Mouse (Mus musculus): ENCODE data around the gene Cdkn1b. TPM values are rescaled to one million over a fixed set of nuclear protein-coding genes. Genes with fewer than 3 reads are reported as not detected.
A peak's percentile ranks its signal among the peaks of the same experiment; 100 is the strongest.

Cdkn1b gene
- polyA plus RNA-seq, 1 experiment from 2014 or later = 36.4 TPM

DNA sequence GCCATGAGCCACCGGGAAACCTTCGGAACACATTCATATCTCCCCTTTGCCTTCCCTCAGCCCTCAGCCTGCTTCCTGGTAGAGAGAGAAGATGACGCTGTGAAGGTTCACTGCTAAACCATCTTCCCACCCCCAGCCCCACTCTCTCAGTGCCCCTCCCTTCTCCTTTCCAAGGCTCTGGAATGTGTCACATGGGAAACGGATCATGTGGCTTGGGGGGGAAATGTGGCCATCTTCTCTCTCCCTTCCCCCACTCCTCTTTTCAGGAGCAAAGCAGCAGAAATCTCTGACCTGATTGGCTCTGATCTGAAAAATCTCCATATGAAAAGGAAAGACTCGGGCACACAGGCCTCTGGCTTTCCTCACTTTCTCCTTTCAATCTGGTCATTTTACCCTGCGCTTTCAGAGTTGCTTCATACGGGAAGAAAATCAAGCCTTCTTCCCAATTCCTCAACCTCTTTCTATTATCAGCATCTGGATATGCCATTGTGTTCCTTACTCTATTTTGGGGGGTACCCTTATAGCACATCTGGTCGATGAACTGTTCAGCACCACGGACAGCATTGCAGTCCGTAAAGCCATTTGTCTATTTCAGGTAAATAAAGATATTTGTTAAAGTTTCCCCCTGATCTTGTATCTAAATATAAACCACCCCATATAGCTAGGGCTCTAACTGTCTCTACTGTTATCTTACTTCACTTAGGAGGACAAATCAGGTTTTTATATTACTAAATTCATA, 32.3 kb upstream of the Cdkn1b start:
- H3K27me3 ChIP-seq = no peaks in the 10 kb centered on the region
- peak; percentile 93 for ATAC-seq (ENCODE audit: low FRiP score)
- H3K4me2 ChIP-seq = peak overlapping the region; percentile 67
- WGBS = under 1% methylated on average over 10 of the region's 10 CpGs
- peak overlapping the region; percentile 95 for H3K27ac ChIP-seq
- peak overlapping the region; percentile 51 for H3K4me3 ChIP-seq (replicated peaks)
- H3K4me1 ChIP-seq = peaks cover 45% of the 10 kb centered on the region
- no peaks in the 10 kb centered on the region for H3K9me3 ChIP-seq
- H3K9ac ChIP-seq = peak overlapping the region; percentile 65
- 0 out of 2 replicates have a peak, but pooled peaks cover 12% of the 10 kb centered on the region for H3K36me3 ChIP-seq (replicated peaks)

DNA sequence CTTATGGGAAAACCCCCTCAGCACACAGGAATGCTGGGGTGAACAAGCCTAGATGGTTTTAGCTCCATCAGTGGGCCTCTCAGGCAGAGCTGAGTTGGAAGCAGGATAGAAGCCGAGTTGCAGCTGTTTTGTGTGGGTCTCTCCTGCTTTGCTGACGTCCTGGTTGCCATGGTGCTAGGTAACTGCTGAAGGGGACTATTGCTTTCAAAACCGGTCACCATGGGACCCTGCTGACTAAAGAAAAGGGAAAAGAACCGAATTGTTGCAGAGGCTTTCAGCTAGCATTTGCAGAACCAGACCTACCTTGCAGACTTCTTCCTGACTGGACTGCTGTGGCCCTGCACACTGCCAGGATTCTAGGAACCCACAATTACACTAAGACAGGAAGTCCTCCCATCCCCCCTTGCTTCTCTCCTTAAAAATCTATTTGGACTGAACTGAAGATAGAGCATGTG, 31.6 kb upstream of the Cdkn1b start:
- peak overlapping the region; percentile 51; the same call in 1 of the 2 replicates for H3K4me3 ChIP-seq (replicated peaks)
- WGBS = 0% methylated on average over 4 of the region's 4 CpGs
- peak overlapping the region; percentile 95 for H3K27ac ChIP-seq
- peak overlapping the region; percentile 67 for H3K4me2 ChIP-seq
- H3K4me1 ChIP-seq = peaks cover 45% of the 10 kb centered on the region
- H3K36me3 ChIP-seq (replicated peaks) = 0 out of 2 replicates have a peak, but pooled peaks cover 11% of the 10 kb centered on the region
- H3K9me3 ChIP-seq = no peaks in the 10 kb centered on the region
- peak; percentile 79 for ATAC-seq (ENCODE audit: low FRiP score)
- H3K27me3 ChIP-seq = no peaks in the 10 kb centered on the region
- H3K9ac ChIP-seq = peak overlapping the region; percentile 42; the same call in 1 of the 2 replicates

DNA sequence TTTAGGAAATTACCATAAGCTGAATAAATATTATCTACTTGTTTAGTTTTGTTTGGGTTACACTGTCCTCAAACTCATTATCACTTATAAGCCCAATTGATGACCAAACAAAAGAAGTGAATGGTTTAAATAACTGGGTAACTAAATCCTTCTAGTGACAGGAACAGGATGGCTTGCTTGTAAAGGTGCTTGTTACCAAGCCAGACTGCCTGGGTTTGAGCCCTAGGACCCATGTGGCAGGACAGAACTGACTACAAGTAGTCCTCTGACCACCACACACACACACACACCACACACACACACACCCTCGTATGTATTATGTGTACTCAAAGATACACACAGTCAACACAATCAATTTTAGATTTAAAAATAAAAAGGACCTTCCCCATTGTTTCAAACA, 30.4 kb upstream of the Cdkn1b start:
- H3K27ac ChIP-seq = no peak overlapping the region
- H3K4me1 ChIP-seq = peaks cover 37% of the 10 kb centered on the region
- ATAC-seq (ENCODE audit: low FRiP score) = no peak

DNA sequence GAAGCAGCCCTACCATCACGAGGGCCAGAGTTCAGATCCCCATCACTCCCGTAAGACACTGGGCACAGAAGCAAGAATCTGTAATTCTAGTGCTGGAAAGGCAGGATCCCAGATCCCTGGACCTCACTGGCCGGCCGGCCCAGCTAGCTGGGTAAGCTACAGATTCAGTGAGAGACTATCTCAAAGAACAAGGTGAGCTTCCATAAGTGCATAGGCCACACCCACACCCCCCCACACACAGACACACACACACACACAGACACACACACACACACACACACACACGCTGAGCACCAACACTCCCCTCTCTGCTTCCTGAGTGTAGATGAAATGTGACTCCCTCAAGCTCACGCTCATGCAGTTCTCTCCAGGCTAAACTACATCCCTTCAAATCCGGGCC, 29.8 kb upstream of the Cdkn1b start:
- no peak overlapping the region for H3K4me2 ChIP-seq
- no peak overlapping the region for H3K4me3 ChIP-seq (replicated peaks)
- H3K9me3 ChIP-seq = no peaks in the 10 kb centered on the region
- ATAC-seq (ENCODE audit: low FRiP score) = no peak
- no peaks in the 10 kb centered on the region for H3K36me3 ChIP-seq (replicated peaks)
- no peak overlapping the region for H3K27ac ChIP-seq
- WGBS = 92% methylated on average over 7 of the region's 7 CpGs
- peaks cover 30% of the 10 kb centered on the region for H3K4me1 ChIP-seq
- no peaks in the 10 kb centered on the region for H3K27me3 ChIP-seq
- H3K9ac ChIP-seq = no peak overlapping the region

More for the DNA sequence above, 30.4 kb upstream of the Cdkn1b start:
- H3K9me3 ChIP-seq = no peaks in the 10 kb centered on the region
- H3K4me2 ChIP-seq = no peak overlapping the region
- no peak overlapping the region for H3K4me3 ChIP-seq (replicated peaks)
- 77% methylated on average over 1 of the region's 1 CpGs for WGBS
- no peaks in the 10 kb centered on the region for H3K27me3 ChIP-seq
- H3K36me3 ChIP-seq (replicated peaks) = 0 out of 2 replicates have a peak, but pooled peaks cover 2% of the 10 kb centered on the region
- H3K9ac ChIP-seq = no peak overlapping the region

DNA sequence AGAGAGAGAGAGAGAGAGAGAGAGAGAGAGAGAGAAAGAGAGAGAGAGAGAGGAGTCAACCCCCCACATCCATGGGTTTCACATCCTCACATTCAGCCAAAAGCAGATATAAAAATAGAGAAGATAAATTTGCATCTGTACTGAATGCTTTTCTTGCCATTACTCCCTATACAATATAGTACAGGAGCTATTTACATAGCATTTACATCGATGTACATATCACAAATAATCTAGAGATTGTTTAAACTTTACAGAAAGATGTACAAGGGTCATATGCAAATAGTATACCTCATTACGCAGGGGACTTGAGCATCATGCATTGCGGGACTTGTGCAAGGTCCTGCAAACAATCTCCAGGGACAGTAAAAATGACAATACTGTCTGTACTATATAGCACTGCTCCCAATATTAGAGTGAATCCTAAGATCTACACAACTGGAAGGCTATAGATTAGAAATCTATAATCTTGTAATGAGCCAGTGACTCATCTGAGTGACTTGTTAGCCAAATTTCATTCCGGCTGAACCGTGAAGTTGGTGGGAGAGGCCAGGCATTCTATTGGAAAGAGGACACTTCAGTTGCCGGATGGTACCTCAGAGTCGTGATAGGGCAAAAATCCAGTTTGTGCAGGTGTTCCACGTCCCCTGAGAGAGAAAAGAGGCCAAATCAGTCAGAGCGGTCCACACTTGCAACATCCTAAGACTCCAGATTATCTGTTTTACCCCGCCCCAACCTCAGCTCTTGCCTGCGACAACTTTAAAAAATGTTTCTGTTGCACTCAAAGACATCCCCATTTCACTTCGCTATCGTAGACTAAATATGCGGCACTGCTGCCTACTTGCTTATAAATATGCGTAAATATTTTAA, 23.4 kb upstream of the Cdkn1b start:
- Histone ChIP-seq H3K9me3 (no peaks in the 10 kb centered on the region), H3K9ac (peak overlapping the region; percentile 78), H3K4me2 (peak overlapping the region; percentile 76), H3K27me3 (no peaks in the 10 kb centered on the region), H3K27ac (no peak overlapping the region), H3K36me3 (replicated peaks) (no peaks in the 10 kb centered on the region), H3K4me1 (peaks cover 17% of the 10 kb centered on the region), H3K4me3 (replicated peaks) (peak overlapping the region; percentile 63)
- WGBS = 60% methylated on average over 15 of the region's 15 CpGs
- ATAC-seq (ENCODE audit: low FRiP score) = no peak

DNA sequence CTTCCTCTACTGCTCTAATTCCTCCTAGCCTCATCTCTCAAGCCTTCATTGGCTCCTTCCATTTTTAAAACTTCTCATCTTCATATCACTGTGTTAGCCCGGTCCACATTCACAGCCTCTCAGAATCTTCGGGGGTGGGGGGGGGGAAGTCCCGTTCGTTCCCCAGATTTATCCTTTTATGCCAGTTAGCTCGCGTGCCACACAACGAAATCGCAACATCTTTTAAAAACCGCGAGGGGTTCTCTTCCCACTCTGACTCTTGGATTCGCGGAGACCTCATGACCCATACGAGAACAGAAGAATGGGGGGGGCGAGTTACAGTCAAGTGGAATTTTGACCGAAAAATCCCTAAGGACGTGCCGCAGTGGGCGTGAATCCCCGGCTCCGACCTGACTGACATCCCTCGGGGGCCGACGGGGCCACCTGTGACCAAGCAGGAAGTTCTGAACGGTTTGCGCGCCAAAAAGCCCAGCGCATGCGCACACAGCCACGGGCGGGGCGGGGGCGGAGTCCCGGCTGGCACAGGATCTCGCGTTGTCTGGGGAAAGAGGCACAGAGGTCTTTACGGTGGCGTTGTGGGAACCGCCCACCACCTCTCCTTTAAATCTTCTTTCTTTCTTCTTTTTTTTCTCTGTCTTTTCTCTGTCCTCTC, 22.6 kb upstream of the Cdkn1b start:
- Histone ChIP-seq H3K9ac (peak overlapping the region; percentile 78), H3K9me3 (no peaks in the 10 kb centered on the region), H3K4me2 (peak overlapping the region; percentile 76), H3K4me1 (peaks cover 17% of the 10 kb centered on the region), H3K27ac (peak overlapping the region; percentile 100), H3K36me3 (replicated peaks) (no peaks in the 10 kb centered on the region), H3K27me3 (no peaks in the 10 kb centered on the region), H3K4me3 (replicated peaks) (peak overlapping the region; percentile 63)
- peak; percentile 94 for ATAC-seq (ENCODE audit: low FRiP score)
- WGBS = under 1% methylated on average over 38 of the region's 38 CpGs

DNA sequence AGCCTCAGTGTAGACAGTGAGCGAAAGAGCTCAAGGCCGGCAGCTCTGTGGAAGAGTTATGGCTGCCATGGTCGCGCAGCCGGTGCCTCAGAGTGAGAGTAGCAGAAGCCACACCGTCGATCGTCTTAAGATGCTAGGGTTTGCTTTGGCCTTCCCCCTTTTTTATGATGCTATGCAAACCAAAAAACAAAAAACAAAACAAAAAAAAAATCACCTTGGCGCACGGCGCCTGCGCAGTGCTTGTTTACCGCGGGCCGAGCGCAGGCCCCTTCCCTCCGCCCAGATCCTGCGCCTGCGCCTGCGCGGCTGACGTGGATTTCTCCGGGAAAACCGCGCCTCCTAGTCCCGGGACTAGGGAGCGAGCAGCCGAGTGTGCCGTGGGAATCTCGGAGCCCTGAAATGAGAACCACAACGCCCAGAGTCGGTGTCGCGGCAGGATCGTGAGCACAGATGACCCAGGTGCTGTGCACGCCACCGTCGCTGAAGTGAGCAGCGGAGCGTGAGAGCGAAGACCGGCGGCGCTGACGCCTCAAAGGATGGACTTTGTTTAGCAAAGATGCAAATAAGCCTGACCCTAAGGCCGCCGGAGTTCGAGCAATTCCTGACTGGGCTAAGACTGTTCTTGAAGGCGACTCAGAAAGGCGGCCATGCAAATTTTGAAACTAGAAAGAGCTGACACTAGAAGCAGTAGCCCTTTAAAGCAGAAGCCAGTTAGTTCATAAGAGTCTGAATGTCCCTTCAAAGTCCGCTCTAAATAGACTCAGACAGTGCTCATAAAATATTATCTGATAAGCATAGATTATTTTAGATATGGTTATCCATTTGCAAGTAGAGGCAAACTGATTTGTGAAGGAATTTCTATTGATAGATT, 21.9 kb upstream of the Cdkn1b start, which contains the start of gene Gpr19:
Gpr19 (minus strand) TSS at position 484 of the 871 bp plus-strand sequence.
- Histone ChIP-seq H3K9me3 (no peaks in the 10 kb centered on the region), H3K4me2 (peak within 1 kb of the TSS; percentile 76), H3K4me1 (peaks cover 17% of the 10 kb centered on the region), H3K9ac (peak within 1 kb of the TSS; percentile 78), H3K4me3 (replicated peaks) (peak within 1 kb of the TSS; percentile 63), H3K27ac (peak within 1 kb of the TSS; percentile 100), H3K36me3 (replicated peaks) (no peaks in the 10 kb centered on the region), H3K27me3 (no peaks in the 10 kb centered on the region)
- under 1% methylated on average over 51 of the region's 51 CpGs for WGBS
- ATAC-seq (ENCODE audit: low FRiP score) = peak; percentile 93

DNA sequence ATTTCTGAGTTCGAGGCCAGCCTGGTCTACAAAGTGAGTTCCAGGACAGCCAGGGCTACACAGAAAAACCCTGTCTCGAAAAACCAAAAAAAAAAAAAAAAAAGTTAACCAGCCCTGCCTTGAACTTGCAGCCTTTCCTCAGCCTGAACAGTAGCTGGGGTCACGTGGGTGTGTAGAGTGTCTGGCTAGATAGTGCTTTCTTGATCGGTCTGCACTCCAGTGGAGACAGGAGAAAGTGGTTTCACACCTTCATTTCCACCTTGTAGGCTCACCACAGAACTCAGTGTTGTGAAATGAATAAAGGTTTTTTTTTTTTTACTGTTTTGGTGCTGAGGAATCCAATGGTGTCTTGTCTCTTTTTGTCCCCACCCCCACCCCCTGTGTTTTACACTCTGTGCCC, 16.8 kb upstream of the Cdkn1b start:
- Histone ChIP-seq H3K27me3 (no peaks in the 10 kb centered on the region), H3K4me1 (0 out of 2 replicates have a peak, but pooled peaks cover 6% of the 10 kb centered on the region), H3K9ac (no peak overlapping the region), H3K27ac (no peak overlapping the region), H3K4me3 (replicated peaks) (no peak overlapping the region), H3K9me3 (no peaks in the 10 kb centered on the region), H3K4me2 (no peak overlapping the region), H3K36me3 (replicated peaks) (no peaks in the 10 kb centered on the region)
- ATAC-seq (ENCODE audit: low FRiP score) = no peak
- WGBS = 85% methylated on average over 4 of the region's 4 CpGs

DNA sequence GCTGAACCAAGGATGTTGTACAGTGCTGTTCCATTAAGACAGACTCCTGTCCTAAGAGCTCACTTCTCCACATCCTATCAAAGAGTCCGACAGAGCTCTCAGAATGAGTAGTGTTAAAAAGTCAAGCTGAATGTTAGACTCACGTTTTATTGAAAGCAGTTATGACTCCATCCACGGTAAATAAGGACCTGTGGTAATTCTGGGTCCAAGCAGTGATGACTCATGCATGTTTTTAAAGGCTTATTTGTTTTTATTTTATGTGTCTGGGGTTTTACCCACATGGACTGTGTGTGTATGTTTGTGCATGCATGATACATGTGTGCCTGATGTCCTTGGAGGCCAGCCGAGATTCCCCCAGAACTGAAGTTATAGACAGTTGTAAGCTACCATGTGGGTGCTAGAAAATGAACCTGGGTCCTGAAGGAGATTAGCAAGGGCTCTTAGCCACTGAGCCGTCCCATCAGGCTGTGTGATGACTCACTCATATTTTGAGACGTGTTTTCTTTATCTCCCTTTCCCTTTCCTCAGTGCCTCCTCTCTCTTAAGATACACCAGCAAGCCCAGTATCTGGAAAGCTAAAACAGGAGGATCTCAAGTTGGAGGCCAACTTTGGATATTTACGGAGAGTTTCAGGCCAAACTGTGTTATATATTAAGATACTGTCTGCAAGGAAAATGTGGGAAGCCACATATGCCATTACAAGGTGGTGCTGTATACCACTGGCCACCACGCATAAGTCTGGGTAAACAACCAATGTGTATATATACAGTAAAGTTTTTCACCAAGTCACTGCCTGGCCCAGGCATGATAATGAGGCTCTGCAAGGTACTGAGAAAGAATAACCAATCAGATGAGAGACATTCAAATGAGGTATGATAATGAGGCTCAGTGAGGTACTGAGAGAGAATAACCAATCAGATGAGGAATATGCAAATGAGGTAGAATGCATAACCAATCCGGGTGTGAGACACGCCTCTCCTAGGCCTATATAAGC, 16.0 kb upstream of the Cdkn1b start:
- Histone ChIP-seq H3K4me1 (0 out of 2 replicates have a peak, but pooled peaks cover 5% of the 10 kb centered on the region), H3K36me3 (replicated peaks) (no peaks in the 10 kb centered on the region), H3K4me2 (no peak overlapping the region), H3K4me3 (replicated peaks) (no peak overlapping the region), H3K27ac (no peak overlapping the region), H3K27me3 (no peaks in the 10 kb centered on the region), H3K9ac (no peak overlapping the region), H3K9me3 (no peaks in the 10 kb centered on the region)
- 95% methylated on average over 10 of the region's 10 CpGs for WGBS
- ATAC-seq (ENCODE audit: low FRiP score) = no peak

DNA sequence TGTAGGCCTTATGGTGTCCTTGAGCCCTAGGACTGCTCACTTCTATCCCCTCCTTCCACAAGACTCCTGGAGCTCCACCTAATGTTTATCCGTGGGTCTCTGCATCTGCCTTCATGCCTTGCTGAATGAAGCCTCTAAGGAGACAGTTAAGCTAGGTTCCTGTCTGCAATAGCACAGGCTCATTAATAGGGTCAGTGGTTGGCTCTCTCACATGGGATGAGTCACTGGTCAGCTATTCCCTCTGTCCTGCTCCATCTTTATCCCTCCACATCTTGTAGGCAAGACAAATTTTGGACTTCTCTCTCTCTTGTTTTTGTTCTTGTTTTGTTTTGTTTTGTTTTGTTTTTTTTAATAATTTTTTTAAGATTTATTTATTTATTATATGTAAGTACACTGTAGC, 14.4 kb upstream of the Cdkn1b start:
- no peak overlapping the region for H3K9ac ChIP-seq
- no peak overlapping the region for H3K27ac ChIP-seq
- H3K9me3 ChIP-seq = no peaks in the 10 kb centered on the region
- H3K4me3 ChIP-seq (replicated peaks) = no peak overlapping the region
- 76% methylated on average over 1 of the region's 1 CpGs for WGBS
- no peak for ATAC-seq (ENCODE audit: low FRiP score)
- no peaks in the 10 kb centered on the region for H3K36me3 ChIP-seq (replicated peaks)
- no peaks in the 10 kb centered on the region for H3K27me3 ChIP-seq
- no peaks in the 10 kb centered on the region for H3K4me1 ChIP-seq
- H3K4me2 ChIP-seq = no peak overlapping the region
